Mouse (Mus musculus): ENCODE data around the gene Extl1. TPM values are rescaled to one million over a fixed set of nuclear protein-coding genes. Genes with fewer than 3 reads are reported as not detected.

The Extl1 gene
- polyA plus RNA-seq, 1 experiment from 2014 or later: 0.97 TPM

- Histone ChIP-seq H3K4me1 (peaks cover 34% of the 10 kb centered on the region), H3K36me3 (no peaks in the 10 kb centered on the region), H3K27ac (replicated peaks) (no peak overlapping the region), H3K27me3 (peaks cover 3% of the 10 kb centered on the region; the same call in 1 of the 2 replicates), H3K4me3 (no peak overlapping the region), H3K4me2 (replicated peaks) (peak overlapping the region; percentile 61), H3K9me3 (no peaks in the 10 kb centered on the region), H3K9ac (replicated peaks) (no peak overlapping the region; the same call in 1 of the 2 replicates)
- ATAC-seq (ENCODE audit: low FRiP score, low read depth): no peak
- 72% methylated on average over 16 of the region's 16 CpGs for WGBS
Observed at GRCm38 (mm10) chr4:134401856-134402570, 18.4 kb upstream of the Extl1 start.

GRCm38 (mm10) chr4:134401181-134401661 lies 17.6 kb upstream of the Extl1 start:
- H3K9me3 ChIP-seq: no peaks in the 10 kb centered on the region
- ATAC-seq (ENCODE audit: low FRiP score, low read depth): peak; percentile 81
- peaks cover 3% of the 10 kb centered on the region; the same call in 1 of the 2 replicates for H3K27me3 ChIP-seq
- peak overlapping the region; percentile 61 for H3K4me2 ChIP-seq (replicated peaks)
- peak overlapping the region; percentile 36 for H3K4me3 ChIP-seq
- H3K9ac ChIP-seq (replicated peaks): peak overlapping the region; percentile 55
- H3K36me3 ChIP-seq: no peaks in the 10 kb centered on the region
- peak overlapping the region; percentile 60; the same call in 1 of the 2 replicates for H3K27ac ChIP-seq (replicated peaks)
- H3K4me1 ChIP-seq: peaks cover 40% of the 10 kb centered on the region
- WGBS: 8% methylated on average over 19 of the region's 19 CpGs

GRCm38 (mm10) chr4:134400206-134400605 lies 16.6 kb upstream of the Extl1 start:
- Histone ChIP-seq H3K9me3 (no peaks in the 10 kb centered on the region), H3K9ac (replicated peaks) (no peak overlapping the region), H3K36me3 (no peaks in the 10 kb centered on the region), H3K4me3 (no peak overlapping the region), H3K27me3 (peaks cover 3% of the 10 kb centered on the region; the same call in 1 of the 2 replicates), H3K4me1 (peaks cover 40% of the 10 kb centered on the region), H3K4me2 (replicated peaks) (no peak overlapping the region), H3K27ac (replicated peaks) (no peak overlapping the region)
- WGBS: 29% methylated on average over 5 of the region's 5 CpGs
- no peak for ATAC-seq (ENCODE audit: low FRiP score, low read depth)

DNA sequence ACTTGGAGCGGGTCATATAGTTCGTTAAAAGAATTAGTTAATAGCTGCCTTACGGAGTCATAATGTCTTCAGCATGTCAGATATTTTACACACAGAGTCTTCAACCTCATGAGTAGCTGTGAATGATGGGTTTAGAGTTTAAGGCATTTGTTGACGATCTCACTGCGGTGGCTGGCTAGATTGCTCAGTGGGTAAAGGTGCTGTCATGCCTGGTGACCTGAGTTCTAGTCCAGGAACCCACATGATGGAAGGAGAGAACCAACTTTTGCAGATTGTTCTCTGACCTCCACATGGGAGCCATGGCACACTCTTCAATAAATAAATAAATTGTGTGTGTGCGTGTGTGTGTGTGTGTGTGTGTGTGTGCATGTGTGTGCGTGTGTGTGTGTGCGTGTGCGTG lies 14.1 kb upstream of the Extl1 start:
- no peaks in the 10 kb centered on the region for H3K36me3 ChIP-seq
- H3K9me3 ChIP-seq: no peaks in the 10 kb centered on the region
- no peak overlapping the region for H3K27ac ChIP-seq (replicated peaks)
- H3K4me3 ChIP-seq: no peak overlapping the region
- peaks cover 34% of the 10 kb centered on the region for H3K4me1 ChIP-seq
- 89% methylated on average over 9 of the region's 9 CpGs for WGBS
- no peak overlapping the region for H3K9ac ChIP-seq (replicated peaks)
- no peak overlapping the region for H3K4me2 ChIP-seq (replicated peaks)
- no peak for ATAC-seq (ENCODE audit: low FRiP score, low read depth)
- H3K27me3 ChIP-seq: peaks cover 3% of the 10 kb centered on the region; the same call in 1 of the 2 replicates

DNA sequence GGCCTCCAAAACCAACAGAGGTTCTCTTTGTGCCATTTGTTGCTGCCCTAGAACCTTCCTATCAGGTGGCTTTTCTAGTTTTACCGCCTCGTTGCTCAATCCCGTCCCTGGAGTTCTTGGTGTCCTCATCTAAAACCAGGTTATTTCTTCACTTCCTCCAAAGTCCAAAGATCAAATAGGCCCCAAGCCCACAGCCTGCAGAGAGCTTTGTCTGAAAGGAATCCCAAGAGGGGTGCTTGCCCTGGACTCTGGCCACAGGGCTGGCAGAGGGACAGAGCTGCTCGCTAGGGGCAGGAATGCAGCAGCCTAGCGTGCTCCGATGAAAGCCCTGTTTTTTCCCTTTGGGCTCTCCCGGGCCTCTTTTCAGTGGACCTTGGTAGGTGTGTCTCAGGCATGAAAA lies 13.5 kb upstream of the Extl1 start:
- Histone ChIP-seq H3K36me3 (no peaks in the 10 kb centered on the region), H3K9ac (replicated peaks) (peak overlapping the region; percentile 68; the same call in 1 of the 2 replicates), H3K27ac (replicated peaks) (no peak overlapping the region), H3K9me3 (no peaks in the 10 kb centered on the region), H3K4me2 (replicated peaks) (peak overlapping the region; percentile 84), H3K4me3 (peak overlapping the region; percentile 52; the same call in 1 of the 2 replicates), H3K27me3 (peaks cover 3% of the 10 kb centered on the region; the same call in 1 of the 2 replicates), H3K4me1 (peaks cover 38% of the 10 kb centered on the region)
- 25% methylated on average over 7 of the region's 7 CpGs for WGBS
- ATAC-seq (ENCODE audit: low FRiP score, low read depth): no peak

GRCm38 (mm10) chr4:134395977-134396825 lies 12.6 kb upstream of the Extl1 start, which contains the start of gene Pafah2:
Gene Pafah2, plus strand, starts transcription at chr4:134396320.
- Histone ChIP-seq H3K9ac (replicated peaks) (peak within 1 kb of the TSS; percentile 68), H3K4me2 (replicated peaks) (peak within 1 kb of the TSS; percentile 84), H3K36me3 (no peaks in the 10 kb centered on the region), H3K27ac (replicated peaks) (peak within 1 kb of the TSS; percentile 68), H3K9me3 (no peaks in the 10 kb centered on the region), H3K4me1 (peaks cover 28% of the 10 kb centered on the region), H3K4me3 (peak within 1 kb of the TSS; percentile 52), H3K27me3 (peaks cover 3% of the 10 kb centered on the region; the same call in 1 of the 2 replicates)
- 1% methylated on average over 31 of the region's 31 CpGs for WGBS
- ATAC-seq (ENCODE audit: low FRiP score, low read depth): peak; percentile 98

GRCm38 (mm10) chr4:134395142-134395541 lies 11.5 kb upstream of the Extl1 start:
- no peak for ATAC-seq (ENCODE audit: low FRiP score, low read depth)
- Histone ChIP-seq H3K9ac (replicated peaks) (no peak overlapping the region), H3K4me1 (peaks cover 20% of the 10 kb centered on the region), H3K9me3 (no peaks in the 10 kb centered on the region), H3K4me3 (no peak overlapping the region), H3K27ac (replicated peaks) (no peak overlapping the region), H3K27me3 (peaks cover 3% of the 10 kb centered on the region; the same call in 1 of the 2 replicates), H3K4me2 (replicated peaks) (no peak overlapping the region), H3K36me3 (no peaks in the 10 kb centered on the region)
- WGBS: 95% methylated on average over 7 of the region's 7 CpGs

DNA sequence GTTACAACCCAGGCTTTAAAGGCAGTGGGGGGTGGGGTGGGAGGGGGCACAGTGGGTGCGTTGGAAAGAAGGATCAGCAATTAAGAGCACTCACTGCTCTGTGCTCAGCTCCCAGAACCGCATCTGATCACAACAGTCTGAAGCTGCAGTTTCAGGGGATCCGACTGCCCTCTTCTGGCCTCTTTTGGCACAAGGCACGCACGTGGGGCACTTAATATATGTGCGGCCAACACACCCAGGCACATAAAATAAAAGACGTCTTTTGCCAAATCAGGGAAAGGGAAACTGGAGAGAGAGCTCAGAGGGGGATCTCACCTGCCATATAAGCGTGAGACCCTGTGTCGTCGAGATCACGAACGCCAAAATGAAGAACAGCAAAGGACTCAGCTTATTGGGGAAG lies 9.4 kb upstream of the Extl1 start:
- no peaks in the 10 kb centered on the region for H3K36me3 ChIP-seq
- H3K27ac ChIP-seq (replicated peaks): no peak overlapping the region
- H3K4me2 ChIP-seq (replicated peaks): no peak overlapping the region
- peaks cover 18% of the 10 kb centered on the region for H3K4me1 ChIP-seq
- H3K9ac ChIP-seq (replicated peaks): no peak overlapping the region
- H3K27me3 ChIP-seq: no peaks in the 10 kb centered on the region
- H3K9me3 ChIP-seq: no peaks in the 10 kb centered on the region
- no peak for ATAC-seq (ENCODE audit: low FRiP score, low read depth)
- WGBS: 29% methylated on average over 12 of the region's 12 CpGs
- no peak overlapping the region for H3K4me3 ChIP-seq

- no peaks in the 10 kb centered on the region for H3K36me3 ChIP-seq
- H3K4me1 ChIP-seq: peaks cover 15% of the 10 kb centered on the region
- H3K27me3 ChIP-seq: no peaks in the 10 kb centered on the region
- WGBS: 14% methylated on average over 8 of the region's 8 CpGs
- ATAC-seq (ENCODE audit: low FRiP score, low read depth): no peak
- H3K4me2 ChIP-seq (replicated peaks): 0 out of 2 replicates have a peak overlapping the region, but pooled peaks have one; percentile 0
- H3K9me3 ChIP-seq: no peaks in the 10 kb centered on the region
- no peak overlapping the region for H3K9ac ChIP-seq (replicated peaks)
- no peak overlapping the region for H3K27ac ChIP-seq (replicated peaks)
- no peak overlapping the region for H3K4me3 ChIP-seq
Observed at GRCm38 (mm10) chr4:134392595-134392994, 8.9 kb upstream of the Extl1 start.

DNA sequence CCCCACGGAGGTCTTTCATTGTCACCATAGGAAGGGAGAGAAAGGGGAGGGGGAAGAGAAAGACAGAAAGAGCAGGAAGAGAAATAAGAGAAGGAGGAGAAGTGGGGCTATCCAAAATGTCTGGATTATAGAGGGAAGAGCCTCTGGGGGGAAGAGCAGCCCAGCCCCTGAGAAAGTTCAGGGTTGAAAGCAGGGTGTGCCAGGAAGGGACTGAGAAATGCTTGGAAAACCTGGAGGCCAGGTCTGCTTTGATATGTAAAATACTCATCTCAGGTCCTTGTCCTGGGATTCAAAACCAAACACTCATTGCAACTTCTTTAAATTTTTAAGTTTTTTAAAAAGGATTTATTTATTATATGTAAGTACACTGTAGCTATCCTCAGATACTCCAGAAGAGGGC lies 8.0 kb upstream of the Extl1 start:
- Histone ChIP-seq H3K27ac (replicated peaks) (no peak overlapping the region), H3K4me3 (no peak overlapping the region), H3K9me3 (no peaks in the 10 kb centered on the region), H3K4me2 (replicated peaks) (no peak overlapping the region), H3K4me1 (peaks cover 7% of the 10 kb centered on the region), H3K9ac (replicated peaks) (no peak overlapping the region), H3K36me3 (no peaks in the 10 kb centered on the region), H3K27me3 (no peaks in the 10 kb centered on the region)
- 88% methylated on average over 1 of the region's 1 CpGs for WGBS
- no peak for ATAC-seq (ENCODE audit: low FRiP score, low read depth)

DNA sequence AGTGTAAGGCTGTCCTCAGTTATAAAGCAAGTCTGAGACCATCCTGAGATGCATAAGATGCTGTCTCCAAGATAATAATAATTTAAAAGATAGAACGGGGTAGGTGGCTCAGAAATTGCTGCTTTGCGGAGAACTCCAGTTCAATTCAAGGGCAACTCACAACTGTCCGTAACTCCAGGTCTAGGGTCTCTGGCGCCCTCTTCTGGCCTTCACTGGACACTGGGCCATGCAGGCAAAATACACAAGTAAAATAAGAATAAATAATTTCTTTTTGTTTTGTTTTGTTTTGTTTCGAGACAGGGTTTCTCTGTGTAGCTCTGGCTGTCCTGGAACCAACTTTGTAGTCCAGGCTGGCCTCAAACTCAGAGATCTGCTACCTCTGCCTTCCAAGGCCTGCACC lies 4.7 kb upstream of the Extl1 start:
- H3K4me1 ChIP-seq: peaks cover 4% of the 10 kb centered on the region; the same call in 1 of the 2 replicates
- ATAC-seq (ENCODE audit: low FRiP score, low read depth): no peak
- no peaks in the 10 kb centered on the region for H3K36me3 ChIP-seq
- H3K4me2 ChIP-seq (replicated peaks): no peak overlapping the region
- 16% methylated on average over 5 of the region's 5 CpGs for WGBS
- no peak overlapping the region for H3K27ac ChIP-seq (replicated peaks)
- no peaks in the 10 kb centered on the region for H3K9me3 ChIP-seq
- H3K9ac ChIP-seq (replicated peaks): no peak overlapping the region
- no peaks in the 10 kb centered on the region for H3K27me3 ChIP-seq
- no peak overlapping the region for H3K4me3 ChIP-seq

GRCm38 (mm10) chr4:134387268-134387667 lies 3.6 kb upstream of the Extl1 start:
- Histone ChIP-seq H3K4me3 (no peak overlapping the region), H3K27ac (replicated peaks) (no peak overlapping the region), H3K4me2 (replicated peaks) (no peak overlapping the region), H3K4me1 (peaks cover under 1% of the 10 kb centered on the region; the same call in 1 of the 2 replicates), H3K36me3 (no peaks in the 10 kb centered on the region), H3K9ac (replicated peaks) (no peak overlapping the region), H3K27me3 (no peaks in the 10 kb centered on the region), H3K9me3 (no peaks in the 10 kb centered on the region)
- no peak for ATAC-seq (ENCODE audit: low FRiP score, low read depth)
- WGBS: 80% methylated on average over 6 of the region's 6 CpGs

All from midbrain, embryonic 12.5 days (tissue).